Mouse (Mus musculus): ENCODE results near the gene Olfr1122.
"Not testable (repeated sequence)": the region's sequence is repeated elsewhere in the genome, so short reads cannot be mapped to it uniquely, and the experiment has no call there.

Gene Olfr1122

GRCm38 (mm10) chr2:87385549-87385948 lies at the start of gene Olfr1122:
Olfr1122 (plus strand) TSS chr2:87385849.
- no peak for DNase-seq (ENCODE audit: low read depth, low spot score)

DNA sequence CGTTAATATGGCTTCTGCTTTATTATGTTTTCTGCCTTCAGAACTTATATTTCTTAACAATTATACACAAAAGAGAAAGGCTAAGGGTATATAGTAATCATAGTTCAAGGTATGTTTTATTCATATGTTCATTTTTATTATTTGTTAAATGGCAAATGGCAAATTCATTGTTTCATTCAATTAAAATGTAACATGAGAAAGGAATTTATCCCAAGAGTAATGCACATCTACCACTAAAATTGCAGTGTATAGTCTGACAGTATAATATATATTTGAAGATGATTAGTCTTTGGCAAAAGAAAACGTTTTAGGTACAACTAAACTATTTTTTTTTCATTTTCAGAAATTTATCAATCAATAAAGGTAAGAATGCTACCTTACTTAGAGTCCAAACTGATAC lies 31.1 kb upstream of the Olfr1122 start, which contains the start of gene Olfr1120:
Gene Olfr1120 (plus strand): TSS at position 301 of the 400 bp plus-strand sequence.
- no peak for DNase-seq (ENCODE audit: low read depth, low spot score)

- DNase-seq (ENCODE audit: low read depth, low spot score): not testable (repeated sequence)
Observed at GRCm38 (mm10) chr2:87360121-87360520, 25.5 kb upstream of the Olfr1122 start.

- DNase-seq (ENCODE audit: low read depth, low spot score): no peak
Observed at GRCm38 (mm10) chr2:87369595-87369994, 16.1 kb upstream of the Olfr1122 start, which contains the start of gene Olfr1121. Olfr1121 (plus strand) TSS chr2:87369895.

- no peak for DNase-seq (ENCODE audit: low read depth, low spot score)
Observed at GRCm38 (mm10) chr2:87371726-87372125, 13.9 kb upstream of the Olfr1122 start.

DNA sequence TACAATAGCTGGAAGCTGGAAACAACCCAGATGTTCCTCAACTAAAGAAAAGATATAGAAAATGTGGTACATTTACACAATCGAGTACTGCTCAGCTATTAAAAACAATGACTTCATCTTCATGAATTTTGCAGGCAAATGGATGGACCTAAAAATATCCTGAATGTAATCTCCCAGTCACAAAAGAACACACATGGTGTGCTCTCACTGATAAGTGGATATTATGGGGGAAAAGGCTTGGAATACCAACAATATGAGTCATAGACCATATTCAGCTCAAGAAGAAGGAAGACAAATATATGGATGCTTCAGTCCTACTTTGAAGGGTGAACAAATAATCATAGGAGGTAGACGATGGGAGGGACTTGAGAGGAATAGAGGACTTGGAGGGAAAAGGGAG lies 1.7 kb upstream of the Olfr1122 start:
- no peak for DNase-seq (ENCODE audit: low read depth, low spot score)

DNA sequence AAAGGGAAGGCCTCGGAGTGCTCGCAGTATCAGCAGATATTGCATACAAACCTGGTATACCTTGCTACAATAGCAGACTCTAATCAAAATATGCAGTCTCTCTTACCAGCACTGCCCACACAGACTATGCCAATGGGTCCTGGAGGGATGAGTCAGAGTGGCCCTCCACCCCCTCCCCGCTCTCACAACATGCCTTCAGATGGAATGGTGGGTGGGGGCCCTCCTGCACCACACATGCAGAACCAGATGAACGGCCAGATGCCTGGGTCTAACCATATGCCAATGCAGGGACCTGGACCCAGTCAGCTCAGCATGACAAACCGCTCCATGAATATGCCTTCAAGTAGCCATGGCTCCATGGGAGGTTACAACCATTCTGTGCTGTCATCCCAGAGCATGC lies 8.0 kb downstream of the Olfr1122 start:
- not testable (repeated sequence) for DNase-seq (ENCODE audit: low read depth, low spot score)

DNA sequence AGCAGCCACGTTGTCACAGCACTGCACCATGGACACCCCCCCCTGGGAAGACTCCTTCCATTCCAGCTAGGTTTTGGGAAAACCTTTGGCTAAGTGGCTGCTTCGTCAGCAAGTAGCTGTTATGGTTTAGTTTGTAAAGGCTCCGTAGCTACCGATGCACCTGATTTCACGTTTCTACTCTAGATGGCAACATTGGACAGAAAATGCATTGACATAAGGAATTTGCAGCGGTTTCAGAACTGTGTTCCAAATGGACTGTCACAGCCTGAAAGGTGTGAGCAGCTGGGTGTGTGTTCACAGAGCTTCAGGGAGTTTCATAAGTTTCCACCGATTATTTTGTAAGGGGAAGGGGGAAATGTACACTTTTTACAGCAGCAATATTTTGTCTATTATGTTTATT lies 9.0 kb downstream of the Olfr1122 start:
- not testable (repeated sequence) for DNase-seq (ENCODE audit: low read depth, low spot score)

GRCm38 (mm10) chr2:87416335-87416734 lies 30.7 kb downstream of the Olfr1122 start, which contains the start of gene Olfr1123:
Olfr1123 (plus strand) TSS chr2:87416635.
- DNase-seq (ENCODE audit: low read depth, low spot score): no peak

- DNase-seq (ENCODE audit: low read depth, low spot score): no peak
Observed at GRCm38 (mm10) chr2:87429975-87430374, 44.3 kb downstream of the Olfr1122 start, which contains the start of gene Olfr1124. Olfr1124 (plus strand) TSS chr2:87430275.

- DNase-seq (ENCODE audit: low read depth, low spot score): no peak
Observed at GRCm38 (mm10) chr2:87437731-87438130, 52.1 kb downstream of the Olfr1122 start.
